Mouse (Mus musculus): ENCODE measurements around the gene Wwc2.

The Wwc2 gene

DNA sequence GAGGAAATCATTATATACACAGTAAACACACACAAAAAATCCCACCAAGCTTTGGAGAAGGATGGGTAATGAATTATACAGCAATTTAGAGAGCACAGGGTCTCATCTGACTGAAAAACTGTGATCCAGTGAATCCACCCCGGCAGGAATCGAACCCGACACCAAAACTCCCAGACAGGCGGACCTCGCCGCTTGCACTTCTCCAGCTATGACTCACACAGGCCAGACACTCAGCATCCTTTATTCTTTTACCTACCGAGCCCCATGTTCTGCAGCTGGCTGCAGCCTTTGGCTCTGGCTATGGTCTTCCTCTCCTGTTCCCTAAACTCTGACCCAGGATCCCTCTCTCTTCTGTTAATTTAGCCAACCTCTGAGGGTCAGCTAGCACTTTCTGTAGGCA is 85.5 kb downstream of the Wwc2 start:
- DNase-seq (ENCODE audit: low spot score in 2 of 2): no peak

DNA sequence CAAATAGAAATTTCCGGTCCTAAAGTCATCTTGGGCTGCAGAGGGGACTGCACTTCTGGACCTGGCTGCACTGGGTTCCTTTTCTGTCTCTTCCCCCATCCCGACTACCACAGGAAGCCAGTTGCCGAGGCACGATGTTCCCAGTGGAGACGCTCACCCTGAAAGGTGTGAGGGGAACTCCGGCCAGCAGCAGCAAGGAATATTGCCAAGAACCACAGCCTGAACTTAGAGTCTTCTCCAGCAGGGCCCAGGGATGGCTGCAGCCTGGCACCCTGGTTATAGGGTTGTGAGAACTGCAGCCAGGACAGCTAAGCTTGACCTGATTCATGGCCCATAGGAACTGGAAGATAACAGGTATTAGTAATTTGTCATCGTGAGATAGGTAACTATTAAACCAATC is 86.7 kb downstream of the Wwc2 start:
- no peak for DNase-seq (ENCODE audit: low spot score in 2 of 2)

DNA sequence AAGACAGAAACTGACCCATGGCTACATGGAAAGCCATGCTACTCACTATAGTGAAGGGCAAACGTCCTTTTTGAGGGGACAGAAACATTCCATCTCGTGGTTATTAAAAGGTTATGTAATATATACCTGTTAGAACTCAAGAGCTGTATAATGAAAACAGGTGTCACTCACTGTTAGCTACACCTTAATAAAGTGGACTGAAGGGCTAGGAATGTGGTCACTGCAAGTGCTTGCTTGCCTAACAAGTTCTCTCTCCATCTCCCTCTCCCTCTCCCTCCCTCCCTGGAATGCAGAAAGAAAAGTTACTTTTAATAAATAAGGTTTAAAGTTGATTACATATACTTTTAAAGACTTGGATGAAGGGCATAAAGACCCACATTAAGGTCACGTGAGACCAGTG is 88.0 kb downstream of the Wwc2 start:
- no peak for DNase-seq (ENCODE audit: low spot score in 2 of 2)

DNA sequence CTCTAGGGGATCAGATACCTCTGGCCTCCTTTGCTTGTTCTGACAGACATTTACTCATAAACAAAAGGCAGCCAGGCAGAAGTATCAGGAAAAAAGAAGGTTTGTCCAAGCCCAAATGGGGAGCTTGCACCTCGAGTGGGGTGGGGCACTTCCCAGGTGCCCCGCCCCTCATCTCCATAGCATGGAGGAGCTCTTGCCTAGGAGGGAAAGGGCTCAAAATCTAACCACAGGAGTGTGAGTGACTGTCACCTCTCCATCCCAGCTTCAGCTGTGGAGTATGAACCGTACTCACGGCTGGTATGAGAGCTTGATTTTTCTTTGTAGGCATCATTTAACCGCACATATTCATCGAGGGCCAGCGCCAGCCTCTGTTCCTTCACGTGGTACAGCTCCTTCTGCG is 90.4 kb downstream of the Wwc2 start:
- no peak for DNase-seq (ENCODE audit: low spot score in 2 of 2)

DNA sequence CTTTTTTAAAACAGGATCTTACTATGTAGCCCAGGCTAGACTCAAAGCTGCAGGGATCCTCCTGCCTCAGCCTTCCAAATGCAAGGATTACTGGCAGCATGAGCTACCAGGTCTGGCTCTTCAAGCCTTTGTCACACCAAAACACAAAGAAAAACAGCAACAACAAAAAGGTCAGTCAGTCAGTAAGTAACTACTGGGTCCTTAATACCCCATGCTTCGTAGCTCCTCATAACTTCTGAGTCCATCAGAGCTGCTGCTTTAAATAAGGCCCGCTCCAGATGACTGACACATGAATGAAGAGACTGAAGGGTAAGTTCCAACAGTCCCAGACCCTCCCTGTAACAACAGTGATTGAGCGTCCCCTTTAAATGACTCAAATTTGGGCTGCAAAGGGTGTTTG is 90.8 kb downstream of the Wwc2 start:
- no peak for DNase-seq (ENCODE audit: low spot score in 2 of 2)

DNA sequence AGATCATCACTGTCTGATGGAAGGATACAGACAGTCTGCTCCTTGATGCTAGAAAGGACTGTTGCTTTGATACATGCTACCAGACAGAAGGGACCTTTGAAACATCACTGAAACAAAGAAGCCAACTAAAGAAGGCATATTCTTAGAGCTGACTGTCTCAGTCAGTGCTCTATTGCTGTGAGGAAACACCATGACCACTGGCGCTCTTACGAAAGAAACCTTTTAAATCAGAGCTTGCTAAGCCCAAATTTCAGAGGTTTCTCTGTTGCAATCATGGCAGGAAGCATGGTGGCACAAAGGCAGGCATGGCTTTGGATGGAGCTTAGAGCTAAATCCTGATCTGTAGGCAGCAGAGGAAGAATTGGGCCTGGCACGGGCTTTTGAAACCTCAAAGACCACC is 98.3 kb downstream of the Wwc2 start:
- no peak for DNase-seq (ENCODE audit: low spot score in 2 of 2)

DNA sequence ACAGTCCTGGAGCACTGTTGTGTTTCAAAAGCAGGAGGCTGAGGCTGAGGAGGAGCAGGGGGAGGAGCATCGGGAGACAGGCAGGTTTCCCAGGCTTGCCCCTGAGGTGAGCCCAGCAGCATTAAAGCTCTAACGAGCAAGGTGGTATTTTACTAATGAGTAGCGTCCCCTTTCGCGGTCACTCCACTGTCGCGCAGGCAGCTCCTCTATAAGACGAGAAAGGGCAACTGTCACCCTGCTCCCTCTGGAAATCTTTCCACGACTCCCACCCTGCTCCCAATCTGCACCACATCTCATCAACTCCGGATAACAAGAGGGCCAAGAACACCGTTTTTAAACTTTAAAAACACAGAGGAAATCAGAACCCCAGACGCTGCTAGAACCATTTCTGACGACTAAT is 99.1 kb downstream of the Wwc2 start:
- no peak for DNase-seq (ENCODE audit: low spot score in 2 of 2)

DNA sequence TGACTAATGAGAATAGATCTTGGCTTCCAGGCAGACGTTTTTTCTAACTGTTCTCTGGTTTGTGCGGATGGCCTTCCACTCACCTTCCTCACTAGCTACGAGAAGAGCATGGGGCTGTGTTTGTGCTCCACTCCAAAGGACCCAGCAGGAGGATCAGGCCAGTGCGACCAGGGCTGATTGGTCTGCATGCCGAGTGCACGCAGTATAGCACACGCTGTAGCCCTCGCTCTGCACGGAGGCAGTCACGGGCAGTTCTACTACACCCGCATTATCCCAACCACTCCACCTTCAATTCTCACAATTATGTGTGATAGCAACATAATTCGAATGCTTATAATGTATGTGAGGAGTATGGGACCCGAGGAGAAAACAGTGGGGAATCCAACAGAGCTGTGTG is 99.9 kb downstream of the Wwc2 start:
- DNase-seq (ENCODE audit: low spot score in 2 of 2): no peak

- DNase-seq (ENCODE audit: low spot score in 2 of 2): peak in 1 of 2 experiments; percentile 30
Measured at GRCm38 (mm10) chr8:47889936-47890813, 100.5 kb downstream of the Wwc2 start.

DNA sequence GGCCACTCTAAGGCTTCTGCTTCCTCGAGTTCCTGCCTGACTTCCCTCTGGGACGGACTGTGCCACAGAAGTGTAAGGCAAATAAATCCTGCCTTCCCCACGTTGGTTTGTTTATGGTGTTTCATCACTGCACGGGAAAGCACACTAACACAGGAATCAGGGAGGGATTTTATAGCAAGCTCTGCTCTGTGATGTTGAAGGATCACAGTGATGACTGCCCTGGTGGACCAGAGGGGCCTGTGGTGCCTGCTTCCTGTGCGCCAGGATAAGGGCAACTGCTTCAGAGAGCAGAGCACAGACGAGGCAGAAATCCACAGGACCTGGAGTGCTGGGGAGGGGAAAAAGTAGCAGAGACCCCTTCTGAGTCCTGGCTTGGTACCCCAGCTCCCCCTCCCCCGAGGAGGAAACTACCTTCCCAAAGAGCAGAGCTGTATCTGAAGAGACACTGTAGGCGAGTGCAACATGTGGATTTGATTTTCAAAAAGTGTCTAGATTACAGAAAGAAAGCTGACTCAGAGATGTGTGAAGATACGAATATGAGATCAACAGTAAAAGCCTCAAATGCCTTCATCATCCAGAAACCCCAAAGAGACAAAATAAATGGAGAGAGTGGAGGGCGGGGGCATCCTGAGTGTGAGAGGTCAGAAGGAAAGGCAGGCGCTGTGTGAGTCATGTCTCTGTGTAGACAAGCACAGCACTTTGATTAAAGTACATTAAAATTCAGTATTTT is 101.7 kb downstream of the Wwc2 start:
- no peak for DNase-seq (ENCODE audit: low spot score in 2 of 2)

DNA sequence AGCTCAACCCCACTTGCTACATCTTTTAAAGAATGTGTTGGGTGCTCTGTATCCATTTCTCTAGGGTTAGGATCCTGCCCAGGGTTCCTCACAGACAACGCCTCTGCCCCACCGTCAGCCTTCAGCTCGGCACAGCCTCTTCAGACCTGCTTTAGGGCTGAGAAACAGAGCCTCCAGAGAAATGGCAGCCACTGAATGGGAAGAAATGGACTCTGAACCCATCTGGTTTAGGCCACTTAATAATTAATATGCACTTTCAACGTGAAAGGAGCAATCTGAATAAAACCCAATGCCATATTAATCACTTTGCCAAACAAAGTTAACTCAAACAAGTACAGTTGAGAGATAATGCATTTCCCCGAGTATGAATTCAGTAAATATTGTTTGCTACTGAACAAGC is 106.4 kb downstream of the Wwc2 start:
- no peak for DNase-seq (ENCODE audit: low spot score in 2 of 2)

GRCm38 (mm10) chr8:47883739-47884138 is 107.0 kb downstream of the Wwc2 start:
- no peak for DNase-seq (ENCODE audit: low spot score in 2 of 2)

DNA sequence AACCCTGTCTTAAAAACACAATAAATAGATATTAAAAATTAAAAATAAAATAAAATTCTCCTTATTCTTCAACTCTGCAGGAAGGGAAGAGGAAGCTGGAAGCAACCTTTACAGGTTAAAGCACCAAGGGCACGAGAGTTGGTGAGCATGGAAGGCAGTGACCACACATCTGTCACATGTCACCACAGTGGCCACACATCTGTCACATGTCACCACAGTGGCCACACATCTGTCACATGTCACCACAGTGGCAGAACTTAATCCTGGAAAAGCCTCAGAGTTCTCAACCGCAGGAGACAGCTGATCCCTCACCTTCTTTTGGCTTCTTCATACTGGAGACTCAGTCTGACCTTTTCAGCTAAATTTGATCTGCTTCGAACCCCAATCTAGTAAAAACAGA is 112.2 kb downstream of the Wwc2 start:
- DNase-seq (ENCODE audit: low spot score in 2 of 2): no peak

- DNase-seq (ENCODE audit: low spot score in 2 of 2): no peak
Measured at GRCm38 (mm10) chr8:47875865-47876264, 114.9 kb downstream of the Wwc2 start.

- DNase-seq (ENCODE audit: low spot score in 2 of 2): no peak
Measured at GRCm38 (mm10) chr8:47874497-47875178, 116.1 kb downstream of the Wwc2 start.

GRCm38 (mm10) chr8:47872361-47873107 is 118.2 kb downstream of the Wwc2 start:
- no peak for DNase-seq (ENCODE audit: low spot score in 2 of 2)

- peak; percentile 75 to 81 for DNase-seq (ENCODE audit: low spot score in 2 of 2)
Measured at GRCm38 (mm10) chr8:47867067-47867466, 123.7 kb downstream of the Wwc2 start.

DNA sequence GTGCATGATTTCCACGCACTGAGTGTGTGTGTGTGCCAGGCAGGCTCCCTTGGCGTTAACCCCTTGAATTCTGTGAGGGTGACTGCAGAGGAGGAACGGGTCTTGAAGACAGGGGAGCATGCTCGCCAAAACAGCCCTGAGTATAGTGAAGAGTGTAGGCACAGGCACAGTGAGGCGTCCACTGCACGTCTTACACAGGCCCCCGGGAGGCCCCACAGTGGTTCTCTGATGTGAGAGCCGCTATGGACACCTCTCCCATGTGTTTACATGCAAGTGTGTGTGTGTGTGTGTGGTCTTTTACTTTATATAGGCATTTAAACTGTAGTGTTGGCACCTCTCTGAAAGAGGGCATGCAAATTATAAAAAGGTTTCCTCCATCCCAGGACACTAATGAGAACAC is 124.2 kb downstream of the Wwc2 start:
- no peak for DNase-seq (ENCODE audit: low spot score in 2 of 2)

DNA sequence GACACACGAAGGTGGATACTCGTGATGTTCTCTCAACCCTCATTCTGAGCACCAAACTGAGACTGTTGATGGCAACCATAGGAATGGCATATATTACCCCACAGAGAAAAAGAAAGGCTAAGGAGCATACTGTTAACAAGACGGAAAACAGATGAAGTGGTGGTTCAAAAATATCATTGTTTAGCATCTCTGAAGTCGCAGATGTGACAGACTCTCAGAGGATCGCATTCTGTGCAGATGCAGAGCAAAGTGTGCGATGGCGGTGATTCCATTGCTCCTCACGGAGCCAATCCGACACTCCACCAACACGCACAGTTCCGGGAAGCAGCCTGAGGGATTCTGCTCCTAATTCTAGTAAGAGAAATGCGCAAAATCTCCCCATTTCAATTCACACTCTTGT is 131.5 kb downstream of the Wwc2 start:
- peak in 1 of 2 experiments; percentile 32 for DNase-seq (ENCODE audit: low spot score in 2 of 2)

GRCm38 (mm10) chr8:47853356-47853755 is 137.4 kb downstream of the Wwc2 start:
- DNase-seq (ENCODE audit: low spot score in 2 of 2): no peak

DNA sequence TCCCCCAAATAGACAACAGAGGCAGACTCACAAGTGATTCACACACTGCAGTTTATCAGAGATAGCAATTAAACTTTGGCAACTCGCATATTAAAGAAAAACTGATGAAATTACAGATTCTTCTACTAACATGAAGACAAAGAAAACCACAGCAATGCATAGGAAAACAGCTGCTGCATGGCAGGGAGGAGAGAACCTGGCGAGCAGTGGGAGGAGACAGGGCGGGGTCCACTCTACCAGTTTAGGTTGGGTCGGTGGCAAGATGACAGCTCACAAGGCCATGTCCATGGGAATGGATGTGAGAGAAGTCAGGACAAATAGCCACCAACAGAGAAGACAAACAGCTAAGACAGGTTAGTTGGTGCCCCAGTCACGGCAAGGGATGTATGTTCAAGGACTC is 138.0 kb downstream of the Wwc2 start:
- no peak for DNase-seq (ENCODE audit: low spot score in 2 of 2)
